Mouse (Mus musculus): ENCODE data around the gene Syt1. TPM values are rescaled to one million over a fixed set of nuclear protein-coding genes. Genes with fewer than 3 reads are reported as not detected.

Syt1 gene
- total RNA-seq, 1 experiment = 0.58 TPM

DNA sequence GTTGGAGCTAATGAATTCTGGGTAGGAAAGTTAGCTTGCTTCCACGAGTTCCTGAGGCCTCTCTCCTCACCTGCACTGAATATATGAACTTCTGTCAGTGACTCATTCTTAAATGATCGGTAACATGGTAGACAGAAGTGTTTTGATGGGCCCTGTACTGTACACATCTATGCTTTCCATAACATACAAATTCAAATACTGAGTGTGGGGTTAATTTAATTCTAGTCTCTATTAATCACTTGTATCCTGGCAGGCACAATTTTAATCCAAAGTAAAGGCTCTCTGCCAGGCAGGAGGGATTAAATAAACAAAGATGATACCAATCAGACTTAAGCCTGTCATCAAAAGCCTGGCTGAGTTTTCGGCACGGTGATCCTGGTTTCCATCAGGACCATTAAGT, 136.1 kb downstream of the Syt1 start:
- no peaks in the 10 kb centered on the region for H3K4me1 ChIP-seq (ENCODE audit: control insufficient read depth in 2 of 2, insufficient read depth in 2 of 2, low read length in 2 of 2, poor library complexity in 1 of 2)
- H3K27ac ChIP-seq (ENCODE audit: insufficient read depth, low read depth, low read length, poor library complexity, severe bottlenecking) = no peak overlapping the region
- H3K36me3 ChIP-seq (ENCODE audit: control insufficient read depth, insufficient read depth, low read length, poor library complexity, severe bottlenecking) = no peaks in the 10 kb centered on the region
- TF ChIP-seq ZC3H11A (IDR thresholded peaks at IDR 0.05; ENCODE audit: borderline replicate concordance, low read depth, low read length) (no peak), CHD2 (IDR thresholded peaks at IDR 0.05; ENCODE audit: low read depth, low read length) (no peak), HCFC1 (IDR thresholded peaks at IDR 0.05; ENCODE audit: borderline replicate concordance, insufficient read depth, low read length) (no peak), MAFK (IDR thresholded peaks at IDR 0.05; ENCODE audit: insufficient read depth, low read depth, low read length) (no peak), ZNF384 (IDR thresholded peaks at IDR 0.05; ENCODE audit: low read depth, low read length) (no peak)
- no peak overlapping the region for H3K4me3 ChIP-seq (ENCODE audit: insufficient read depth in 1 of 2, low read depth in 1 of 2, low read length in 2 of 2, poor library complexity in 1 of 2, severe bottlenecking in 1 of 2)
- no peak for DNase-seq (ENCODE audit: low read depth, low spot score)
- in situ Hi-C loops (cut with MboI; ENCODE audit: low sequenced_read_pairs in 2 of 2, unreplicated experiment in 2 of 2) = no loop called here
- H3K9ac ChIP-seq (ENCODE audit: insufficient read depth, low read depth, low read length, poor library complexity, severe bottlenecking) = no peak overlapping the region
- H3K9me3 ChIP-seq (ENCODE audit: control insufficient read depth, insufficient read depth, low read depth, low read length) = no peaks in the 10 kb centered on the region

GRCm38 (mm10) chr10:108872359-108872758, 138.4 kb downstream of the Syt1 start:
- H3K36me3 ChIP-seq (ENCODE audit: control insufficient read depth, insufficient read depth, low read length, poor library complexity, severe bottlenecking) = no peaks in the 10 kb centered on the region
- H3K27ac ChIP-seq (ENCODE audit: insufficient read depth, low read depth, low read length, poor library complexity, severe bottlenecking) = no peak overlapping the region
- in situ Hi-C loops (cut with MboI; ENCODE audit: low sequenced_read_pairs in 2 of 2, unreplicated experiment in 2 of 2) = no loop called here
- TF ChIP-seq MAFK (IDR thresholded peaks at IDR 0.05; ENCODE audit: insufficient read depth, low read depth, low read length) = no peak
- TF ChIP-seq HCFC1 (IDR thresholded peaks at IDR 0.05; ENCODE audit: borderline replicate concordance, insufficient read depth, low read length) = no peak
- TF ChIP-seq CHD2 (IDR thresholded peaks at IDR 0.05; ENCODE audit: low read depth, low read length) = no peak
- TF ChIP-seq ZNF384 (IDR thresholded peaks at IDR 0.05; ENCODE audit: low read depth, low read length) = no peak
- TF ChIP-seq ZC3H11A (IDR thresholded peaks at IDR 0.05; ENCODE audit: borderline replicate concordance, low read depth, low read length) = no peak
- no peaks in the 10 kb centered on the region for H3K9me3 ChIP-seq (ENCODE audit: control insufficient read depth, insufficient read depth, low read depth, low read length)
- DNase-seq (ENCODE audit: low read depth, low spot score) = no peak
- no peak overlapping the region for H3K9ac ChIP-seq (ENCODE audit: insufficient read depth, low read depth, low read length, poor library complexity, severe bottlenecking)
- H3K4me1 ChIP-seq (ENCODE audit: control insufficient read depth in 2 of 2, insufficient read depth in 2 of 2, low read length in 2 of 2, poor library complexity in 1 of 2) = no peaks in the 10 kb centered on the region
- no peak overlapping the region for H3K4me3 ChIP-seq (ENCODE audit: insufficient read depth in 1 of 2, low read depth in 1 of 2, low read length in 2 of 2, poor library complexity in 1 of 2, severe bottlenecking in 1 of 2)

GRCm38 (mm10) chr10:108870586-108870985, 140.2 kb downstream of the Syt1 start:
- no peaks in the 10 kb centered on the region for H3K36me3 ChIP-seq (ENCODE audit: control insufficient read depth, insufficient read depth, low read length, poor library complexity, severe bottlenecking)
- H3K9me3 ChIP-seq (ENCODE audit: control insufficient read depth, insufficient read depth, low read depth, low read length) = no peaks in the 10 kb centered on the region
- no peak for DNase-seq (ENCODE audit: low read depth, low spot score)
- H3K27ac ChIP-seq (ENCODE audit: insufficient read depth, low read depth, low read length, poor library complexity, severe bottlenecking) = no peak overlapping the region
- in situ Hi-C loops (cut with MboI; ENCODE audit: low sequenced_read_pairs in 2 of 2, unreplicated experiment in 2 of 2) = no loop called here
- no peak overlapping the region for H3K4me3 ChIP-seq (ENCODE audit: insufficient read depth in 1 of 2, low read depth in 1 of 2, low read length in 2 of 2, poor library complexity in 1 of 2, severe bottlenecking in 1 of 2)
- no peak overlapping the region for H3K9ac ChIP-seq (ENCODE audit: insufficient read depth, low read depth, low read length, poor library complexity, severe bottlenecking)
- no peaks in the 10 kb centered on the region for H3K4me1 ChIP-seq (ENCODE audit: control insufficient read depth in 2 of 2, insufficient read depth in 2 of 2, low read length in 2 of 2, poor library complexity in 1 of 2)
- TF ChIP-seq ZC3H11A (IDR thresholded peaks at IDR 0.05; ENCODE audit: borderline replicate concordance, low read depth, low read length) (no peak), ZNF384 (IDR thresholded peaks at IDR 0.05; ENCODE audit: low read depth, low read length) (no peak), HCFC1 (IDR thresholded peaks at IDR 0.05; ENCODE audit: borderline replicate concordance, insufficient read depth, low read length) (no peak)

DNA sequence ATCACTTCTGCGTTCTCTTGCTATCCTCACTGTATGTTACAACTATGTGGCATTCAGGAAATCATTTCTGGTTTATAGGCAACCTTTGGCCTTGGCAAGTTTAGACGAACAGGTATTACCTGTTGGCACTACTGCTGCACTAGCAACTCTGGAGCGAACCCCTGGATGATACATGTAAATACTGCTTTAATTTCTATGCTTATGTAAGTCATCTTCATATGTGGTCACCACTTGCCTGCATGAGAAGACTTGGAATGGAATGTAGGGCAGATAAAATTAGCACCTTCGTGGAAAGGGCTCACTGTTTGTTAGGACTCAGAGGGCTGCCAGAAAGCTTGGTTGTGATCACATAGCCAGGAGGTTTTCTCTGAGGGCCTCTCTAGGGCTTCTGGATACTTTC, 142.6 kb downstream of the Syt1 start:
- Histone ChIP-seq H3K9ac (ENCODE audit: insufficient read depth, low read depth, low read length, poor library complexity, severe bottlenecking) (no peak overlapping the region), H3K9me3 (ENCODE audit: control insufficient read depth, insufficient read depth, low read depth, low read length) (no peaks in the 10 kb centered on the region), H3K4me1 (ENCODE audit: control insufficient read depth in 2 of 2, insufficient read depth in 2 of 2, low read length in 2 of 2, poor library complexity in 1 of 2) (no peaks in the 10 kb centered on the region), H3K4me3 (ENCODE audit: insufficient read depth in 1 of 2, low read depth in 1 of 2, low read length in 2 of 2, poor library complexity in 1 of 2, severe bottlenecking in 1 of 2) (no peak overlapping the region), H3K27ac (ENCODE audit: insufficient read depth, low read depth, low read length, poor library complexity, severe bottlenecking) (no peak overlapping the region), H3K36me3 (ENCODE audit: control insufficient read depth, insufficient read depth, low read length, poor library complexity, severe bottlenecking) (no peaks in the 10 kb centered on the region)
- in situ Hi-C loops (cut with MboI; ENCODE audit: low sequenced_read_pairs in 2 of 2, unreplicated experiment in 2 of 2) = no loop called here
- no peak for DNase-seq (ENCODE audit: low read depth, low spot score)
- TF ChIP-seq CHD2 (IDR thresholded peaks at IDR 0.05; ENCODE audit: low read depth, low read length) (no peak), MAFK (IDR thresholded peaks at IDR 0.05; ENCODE audit: insufficient read depth, low read depth, low read length) (no peak), ZC3H11A (IDR thresholded peaks at IDR 0.05; ENCODE audit: borderline replicate concordance, low read depth, low read length) (no peak), HCFC1 (IDR thresholded peaks at IDR 0.05; ENCODE audit: borderline replicate concordance, insufficient read depth, low read length) (no peak), ZNF384 (IDR thresholded peaks at IDR 0.05; ENCODE audit: low read depth, low read length) (no peak)

- H3K27ac ChIP-seq (ENCODE audit: insufficient read depth, low read depth, low read length, poor library complexity, severe bottlenecking) = no peak overlapping the region
- H3K36me3 ChIP-seq (ENCODE audit: control insufficient read depth, insufficient read depth, low read length, poor library complexity, severe bottlenecking) = no peaks in the 10 kb centered on the region
- H3K4me3 ChIP-seq (ENCODE audit: insufficient read depth in 1 of 2, low read depth in 1 of 2, low read length in 2 of 2, poor library complexity in 1 of 2, severe bottlenecking in 1 of 2) = no peak overlapping the region
- no peaks in the 10 kb centered on the region for H3K9me3 ChIP-seq (ENCODE audit: control insufficient read depth, insufficient read depth, low read depth, low read length)
- no peaks in the 10 kb centered on the region for H3K4me1 ChIP-seq (ENCODE audit: control insufficient read depth in 2 of 2, insufficient read depth in 2 of 2, low read length in 2 of 2, poor library complexity in 1 of 2)
- no peak overlapping the region for H3K9ac ChIP-seq (ENCODE audit: insufficient read depth, low read depth, low read length, poor library complexity, severe bottlenecking)
- in situ Hi-C loops (cut with MboI; ENCODE audit: low sequenced_read_pairs in 2 of 2, unreplicated experiment in 2 of 2) = no loop called here
- TF ChIP-seq ZNF384 (IDR thresholded peaks at IDR 0.05; ENCODE audit: low read depth, low read length) = no peak
- no peak for TF ChIP-seq CHD2 (IDR thresholded peaks at IDR 0.05; ENCODE audit: low read depth, low read length)
- no peak for TF ChIP-seq MAFK (IDR thresholded peaks at IDR 0.05; ENCODE audit: insufficient read depth, low read depth, low read length)
- no peak for TF ChIP-seq ZC3H11A (IDR thresholded peaks at IDR 0.05; ENCODE audit: borderline replicate concordance, low read depth, low read length)
- no peak for TF ChIP-seq HCFC1 (IDR thresholded peaks at IDR 0.05; ENCODE audit: borderline replicate concordance, insufficient read depth, low read length)
- no peak for DNase-seq (ENCODE audit: low read depth, low spot score)
These were observed 143.6 kb downstream of the Syt1 start for GRCm38 (mm10) chr10:108867202-108867601.
